Mouse (Mus musculus) CH12.LX (cell line): ENCODE data around the gene Gmnn.

Experiments
- CTCF ChIP-seq, 2 experiments: IDR thresholded peaks in 1 of 2; conservative IDR thresholded peaks in 1 of 2; 2 replicates each; pipeline ENCODE4 v1.5.1; 2011 to 2012; ENCODE audit warnings: low read depth in 2 of 2, low read length in 2 of 2, improper control_type of control experiment in 1 of 2, inconsistent platforms in 1 of 2, mild to moderate bottlenecking in 1 of 2, moderate library complexity in 1 of 2
- EP300 ChIP-seq: IDR thresholded peaks from 2 replicates; pipeline ENCODE4 v1.6.1; 2011; ENCODE audit warnings: low read length, improper control_type of control experiment
- JUND ChIP-seq: conservative IDR thresholded peaks from 2 replicates; pipeline ENCODE4 v1.6.1; 2011; ENCODE audit warnings: low read depth, low read length, improper control_type of control experiment
- MYC ChIP-seq: IDR thresholded peaks from 2 replicates; pipeline ENCODE4 v1.6.1; 2011; ENCODE audit warnings: low read depth, mild to moderate bottlenecking, improper control_type of control experiment, low read length
- POLR2A ChIP-seq: IDR thresholded peaks from 2 replicates; pipeline ENCODE4 v1.6.1; 2011; ENCODE audit warnings: low read depth, mild to moderate bottlenecking, improper control_type of control experiment, low read length

GRCm38 (mm10) chr13:24734502-24734901 is 27.2 kb downstream of the Gmnn start:
- no peak for TF ChIP-seq JUND
- TF ChIP-seq MYC: no peak
- TF ChIP-seq CTCF (conservative IDR thresholded peaks at IDR 0.05 in 1 of 2, IDR thresholded peaks at IDR 0.05 in 1 of 2; ENCODE audit: low read depth in 2 of 2, low read length in 2 of 2): no peak
- TF ChIP-seq EP300: no peak
- no peak for TF ChIP-seq POLR2A
